17 mouse cellular contexts compared by ENCODE assay signal in genomic region chr16:45025321-45025720, GRCm38 (mm10).
DNase-seq lines count a peak whose midpoint lies in the region; ATAC-seq lines count a peak whose summit lies in the region.
"Had no signal": no experiment of that assay in that cellular context is flagged by ENCODE, and none has a peak within 500 bp of the region (broad histone marks: within the 10 kb centered on the region; RNA-seq: fewer than 3 reads in every experiment).

No protein-coding gene starts in this region.

- peak; percentile 90 for ATAC-seq in monocyte, adult 5-6 weeks (replicated peaks; ENCODE audit: insufficient number of reproducible peaks, low FRiP score, low TSS enrichment, poor library complexity, severe bottlenecking)
- ATAC-seq: forebrain, embryonic 14.5 days; midbrain, embryonic 15.5 days had no signal

- H3K4me1 ChIP-seq in midbrain, embryonic 10.5 days = no peaks in the 10 kb centered on the region
- H3K4me1 ChIP-seq: heart, embryonic 15.5 days; midbrain, embryonic 15.5 days had no signal

- DNase-seq in lung, postnatal 36 days = peak; percentile 43
- no peak for DNase-seq in lung, adult 18-20 months
- peak; percentile 72 for DNase-seq in liver
- DNase-seq in adrenal gland, postnatal 14 days = no peak
- DNase-seq in midbrain, embryonic 10.5 days (ENCODE audit: low spot score) = no peak
- no peak for DNase-seq in gastrocnemius, adult 8-10 months (ENCODE audit: low spot score in 2 of 2)
- no peak for DNase-seq in cerebellum, adult 11-12 months
- DNase-seq: adrenal gland, postnatal 25 days; cerebellum, adult 9-10 months; gastrocnemius, postnatal 14 days; kidney, postnatal 36 days; lung, embryonic 14.5 days had no signal

- no peaks in the 10 kb centered on the region for H3K27me3 ChIP-seq in midbrain, embryonic 10.5 days (ENCODE audit: low read depth, poor library complexity, severe bottlenecking)
- H3K27me3 ChIP-seq: heart, embryonic 15.5 days; midbrain, embryonic 15.5 days; stomach, embryonic 15.5 days had no signal

- 83% methylated on average over 6 of the region's 6 CpGs for WGBS in midbrain, embryonic 10.5 days

- no peaks in the 10 kb centered on the region for H3K36me3 ChIP-seq in midbrain, embryonic 10.5 days
- H3K36me3 ChIP-seq: heart, embryonic 15.5 days; midbrain, embryonic 15.5 days; stomach, embryonic 15.5 days had no signal

- no peaks in the 10 kb centered on the region for H3K9me3 ChIP-seq in midbrain, embryonic 10.5 days (replicated peaks)
- H3K9me3 ChIP-seq: heart, embryonic 15.5 days; midbrain, embryonic 15.5 days; stomach, embryonic 15.5 days had no signal

- H3K27ac ChIP-seq in midbrain, embryonic 10.5 days (replicated peaks) = no peak overlapping the region
- H3K27ac ChIP-seq: heart, embryonic 15.5 days; midbrain, embryonic 15.5 days; stomach, embryonic 15.5 days had no signal

- H3K4me3 ChIP-seq in midbrain, embryonic 10.5 days = no peak overlapping the region
- H3K4me3 ChIP-seq: heart, embryonic 15.5 days; midbrain, embryonic 15.5 days; stomach, embryonic 15.5 days had no signal

Comparison
In these comparisons a context has a peak if more than half of its experiments do, and no peak if none do; other contexts are left out.
1. DNase-seq: peak in lung, postnatal 36 days (single experiment) and liver (single experiment); none in lung, adult 18-20 months (0 of 2), adrenal gland, postnatal 14 days (single experiment), midbrain, embryonic 10.5 days (single experiment), gastrocnemius, adult 8-10 months (0 of 2) and cerebellum, adult 11-12 months (single experiment).